Mouse (Mus musculus) yolk sac, embryonic 10.5 days (tissue): Measurements from ENCODE around the gene Dusp19.

Experiments used
- DNase-seq: peaks from one replicate; pipeline ENCODE4 v3.0.0-alpha.2; 2017; ENCODE audit warnings: low spot score

The Dusp19 gene

GRCm38 (mm10) chr2:80616854-80617737, at the start of gene Dusp19, which contains the start of gene Nup35:
Gene Dusp19, plus strand, starts transcription at chr2:80617045.
Gene Nup35, plus strand, starts transcription at chr2:80617236.
- peak; percentile 91 for DNase-seq

GRCm38 (mm10) chr2:80567411-80567810, 49.4 kb upstream of the Dusp19 start:
- no peak for DNase-seq

- no peak for DNase-seq
These were observed 46.2 kb upstream of the Dusp19 start for GRCm38 (mm10) chr2:80570656-80571055.

GRCm38 (mm10) chr2:80577286-80577685, 39.6 kb upstream of the Dusp19 start:
- no peak for DNase-seq

- no peak for DNase-seq
These were observed 37.5 kb upstream of the Dusp19 start for GRCm38 (mm10) chr2:80579253-80579891.

GRCm38 (mm10) chr2:80580311-80580961, 36.4 kb upstream of the Dusp19 start:
- DNase-seq = peak; percentile 48

GRCm38 (mm10) chr2:80581043-80581711, 35.7 kb upstream of the Dusp19 start, which contains the start of gene Nckap1:
Gene Nckap1, minus strand, starts transcription at chr2:80581380.
- peak; percentile 84 for DNase-seq

GRCm38 (mm10) chr2:80582356-80582755, 34.5 kb upstream of the Dusp19 start:
- DNase-seq = no peak

GRCm38 (mm10) chr2:80594215-80594918, 22.5 kb upstream of the Dusp19 start:
- DNase-seq = no peak

GRCm38 (mm10) chr2:80596960-80597359, 19.9 kb upstream of the Dusp19 start:
- DNase-seq = no peak

GRCm38 (mm10) chr2:80599850-80600249, 17.0 kb upstream of the Dusp19 start:
- DNase-seq = no peak

- no peak for DNase-seq
These were observed 16.2 kb upstream of the Dusp19 start for GRCm38 (mm10) chr2:80600611-80601010.

GRCm38 (mm10) chr2:80602756-80603155, 14.1 kb upstream of the Dusp19 start:
- DNase-seq = no peak

- no peak for DNase-seq
These were observed 12.9 kb upstream of the Dusp19 start for GRCm38 (mm10) chr2:80603771-80604426.

- DNase-seq = no peak
These were observed 4.6 kb upstream of the Dusp19 start for GRCm38 (mm10) chr2:80612286-80612685.

GRCm38 (mm10) chr2:80612796-80613195, 4.0 kb upstream of the Dusp19 start:
- no peak for DNase-seq

GRCm38 (mm10) chr2:80618991-80619390, 2.1 kb downstream of the Dusp19 start:
- no peak for DNase-seq

- DNase-seq = no peak
These were observed 5.1 kb downstream of the Dusp19 start for GRCm38 (mm10) chr2:80621921-80622320.

- no peak for DNase-seq
These were observed 7.7 kb downstream of the Dusp19 start for GRCm38 (mm10) chr2:80624523-80624922.

- DNase-seq = no peak
These were observed 15.6 kb downstream of the Dusp19 start for GRCm38 (mm10) chr2:80632336-80633026.
